Mouse (Mus musculus) natural killer cell, adult 2 months (primary cell): Measurements from ENCODE around the gene Gm973.
A peak's percentile ranks its signal among the peaks of the same experiment; 100 is the strongest.

Source experiments
- DNase-seq, 2 experiments: peaks; one replicate each; pipeline ENCODE4 v3.0.0; 2022; ENCODE audit warnings: low spot score in 2 of 2

Gene Gm973

DNA sequence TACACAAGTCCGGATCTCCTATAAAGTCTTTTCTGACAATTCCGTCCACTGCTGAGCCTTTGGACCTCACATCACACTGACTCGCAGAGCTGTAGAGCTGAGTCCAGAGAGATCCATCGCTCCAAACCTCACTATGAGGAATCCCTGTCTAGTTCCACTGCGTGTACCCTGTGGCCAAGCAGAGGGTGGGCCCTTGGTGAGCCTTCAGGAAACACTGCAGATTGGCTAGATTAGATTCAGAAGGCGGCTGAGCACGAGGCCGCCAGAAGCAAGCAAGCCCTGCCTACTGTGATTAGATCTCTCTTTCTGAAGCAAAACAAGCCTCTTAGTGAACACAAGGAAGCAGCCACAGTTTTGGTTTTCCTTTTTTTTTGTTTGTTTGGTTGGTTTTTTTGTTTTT is 27.8 kb downstream of the Gm973 start:
- DNase-seq = no peak

- no peak for DNase-seq
Measured at GRCm38 (mm10) chr1:59548486-59548885, 32.4 kb downstream of the Gm973 start.

GRCm38 (mm10) chr1:59549036-59549675 is 33.1 kb downstream of the Gm973 start:
- no peak for DNase-seq

- DNase-seq = no peak
Measured at GRCm38 (mm10) chr1:59550227-59550626, 34.2 kb downstream of the Gm973 start.

GRCm38 (mm10) chr1:59550996-59551395 is 34.9 kb downstream of the Gm973 start:
- no peak for DNase-seq

GRCm38 (mm10) chr1:59553708-59554107 is 37.6 kb downstream of the Gm973 start:
- no peak for DNase-seq

- DNase-seq = no peak
Measured at GRCm38 (mm10) chr1:59563581-59563980, 47.5 kb downstream of the Gm973 start.

- DNase-seq = no peak
Measured at GRCm38 (mm10) chr1:59565804-59566203, 49.7 kb downstream of the Gm973 start.

DNA sequence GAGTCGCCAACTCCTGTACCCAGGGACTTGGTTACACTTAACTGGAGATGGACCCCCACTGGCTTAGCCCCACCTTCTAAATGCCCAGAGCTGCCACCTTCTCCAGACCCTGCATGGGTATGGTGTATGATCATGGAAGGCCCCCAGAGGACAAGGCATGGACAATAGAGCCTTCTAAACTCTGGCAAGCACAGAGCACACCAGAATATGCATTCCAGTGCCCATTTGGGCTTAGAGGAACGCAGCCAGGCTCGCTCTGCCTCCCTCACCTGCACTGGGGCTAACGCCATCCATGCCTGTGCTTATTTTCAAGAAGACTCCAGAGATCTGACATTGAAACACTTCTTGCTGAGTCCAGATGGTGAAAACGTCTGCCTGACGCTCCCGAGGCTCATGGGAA is 50.2 kb downstream of the Gm973 start:
- no peak for DNase-seq

DNA sequence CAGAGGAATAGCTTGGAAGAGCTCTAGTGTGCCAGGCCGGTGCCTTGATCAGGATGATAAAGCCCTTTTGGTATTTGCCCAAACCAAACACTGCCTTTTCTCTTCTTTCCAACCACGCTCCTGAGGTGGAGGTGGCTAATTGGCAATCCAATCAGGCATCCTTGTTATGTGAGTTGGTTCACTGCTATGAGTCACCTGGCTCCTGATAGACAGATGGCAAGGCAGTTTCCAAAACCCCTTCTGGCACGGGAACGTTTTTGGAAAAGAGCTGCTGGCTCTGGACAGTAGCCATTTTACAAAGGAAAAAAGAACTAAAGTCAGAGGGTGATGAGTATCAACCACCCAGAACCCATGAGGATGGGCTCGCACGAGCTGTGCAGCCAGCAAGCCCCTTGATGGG is 50.9 kb downstream of the Gm973 start:
- no peak for DNase-seq

DNA sequence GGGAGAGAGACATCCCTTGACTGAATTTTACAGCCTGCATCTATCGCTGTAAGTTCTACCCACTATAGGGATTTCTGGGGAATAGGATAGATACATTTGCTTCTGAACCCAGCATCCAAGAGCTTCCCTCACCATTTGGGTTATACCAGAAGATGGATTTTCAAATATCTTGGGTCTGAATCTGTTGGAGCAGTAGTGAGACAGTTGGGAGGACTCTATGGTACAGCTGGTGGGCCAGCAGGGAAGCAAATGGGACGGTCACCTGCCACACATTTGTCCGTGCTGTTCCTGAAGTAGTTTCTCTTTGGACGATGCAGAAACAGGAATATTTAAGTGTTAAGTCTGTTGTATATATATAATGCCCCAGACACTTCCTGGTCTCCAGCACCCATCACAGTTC is 51.5 kb downstream of the Gm973 start:
- no peak for DNase-seq

DNA sequence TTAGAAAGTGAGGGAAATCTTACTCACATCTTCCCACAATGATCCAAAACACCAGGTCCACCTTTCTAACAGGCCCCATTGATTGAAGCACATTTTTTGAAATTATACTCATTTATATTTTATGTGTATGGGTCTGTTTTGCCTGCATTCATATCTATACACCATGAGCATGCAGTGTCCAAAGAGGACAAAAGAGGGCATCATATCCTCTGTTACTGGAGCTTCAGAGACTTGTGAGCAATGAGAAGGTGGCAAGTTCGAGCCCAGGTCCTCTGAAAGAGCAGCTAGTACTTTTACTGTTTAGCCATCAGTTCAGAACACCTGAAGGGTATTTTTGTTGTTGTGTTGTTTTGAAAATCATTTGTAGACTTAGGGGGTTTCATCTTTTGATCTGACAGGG is 52.2 kb downstream of the Gm973 start:
- no peak for DNase-seq

- no peak for DNase-seq
Measured at GRCm38 (mm10) chr1:59569301-59569700, 53.2 kb downstream of the Gm973 start.

GRCm38 (mm10) chr1:59570767-59571166 is 54.7 kb downstream of the Gm973 start:
- no peak for DNase-seq

GRCm38 (mm10) chr1:59571502-59571901 is 55.4 kb downstream of the Gm973 start:
- DNase-seq = no peak

GRCm38 (mm10) chr1:59573843-59574242 is 57.8 kb downstream of the Gm973 start:
- DNase-seq = no peak

DNA sequence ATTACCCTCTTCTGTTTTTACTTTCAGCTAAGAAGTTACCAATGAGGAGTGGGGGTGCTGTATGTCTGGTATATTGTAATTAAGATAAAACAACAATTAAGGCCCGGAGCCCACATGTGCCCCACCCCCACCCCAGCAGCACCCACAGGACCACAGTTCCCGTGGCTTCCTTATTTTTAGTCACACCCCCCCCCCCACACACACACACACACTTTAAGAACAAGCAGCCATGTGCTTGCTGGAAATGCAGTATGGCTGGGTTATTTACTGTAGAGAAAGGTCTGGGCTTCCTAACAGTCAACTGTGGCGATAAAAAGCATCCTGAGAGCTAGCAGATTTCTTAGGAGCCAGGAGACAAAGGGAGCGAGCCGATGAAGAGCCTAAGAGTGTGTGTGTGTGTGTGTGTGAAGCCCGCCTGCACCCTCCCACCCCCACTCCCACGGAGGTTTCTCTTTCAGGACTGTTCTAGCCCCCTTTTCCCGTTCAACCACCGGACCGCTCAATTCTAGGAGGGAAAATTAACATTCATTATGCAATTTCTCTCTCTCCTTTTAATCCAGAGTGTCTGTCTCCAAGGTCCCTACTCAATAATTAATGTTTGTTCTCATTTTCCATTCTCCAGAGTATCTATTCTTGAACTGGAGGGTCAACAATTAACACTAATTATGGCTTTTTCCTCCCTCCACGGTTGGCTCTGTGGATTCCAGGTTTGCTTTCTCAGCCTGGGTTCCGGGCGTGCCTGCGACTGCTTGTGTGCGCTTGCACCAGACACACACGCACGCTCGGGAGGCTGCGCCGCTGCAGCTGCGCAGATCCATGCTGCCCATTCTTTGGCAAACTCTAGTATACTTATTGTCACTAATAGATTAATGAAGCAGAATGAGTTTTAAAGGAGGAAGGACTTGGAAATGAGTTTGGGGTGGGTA is 58.5 kb downstream of the Gm973 start:
- no peak for DNase-seq

DNA sequence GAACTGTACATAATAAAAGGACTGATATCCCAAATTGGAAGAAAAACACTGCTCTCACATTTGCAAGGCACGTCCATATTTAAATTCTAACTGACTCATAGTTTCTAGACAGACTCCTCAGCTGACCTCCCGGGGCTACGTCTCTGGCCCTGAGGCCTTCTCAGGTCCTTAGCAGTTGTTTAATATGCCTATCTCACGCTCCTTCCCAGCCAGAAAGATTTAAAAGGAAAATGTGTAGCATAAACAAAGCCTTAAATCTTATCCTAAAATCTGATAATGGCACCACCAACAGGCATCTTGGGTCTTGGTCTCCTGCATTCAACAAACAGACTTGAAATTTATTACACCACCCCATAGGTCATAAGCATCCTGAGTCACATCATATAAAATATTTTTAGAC is 62.7 kb downstream of the Gm973 start:
- no peak for DNase-seq

- no peak for DNase-seq
Measured at GRCm38 (mm10) chr1:59579327-59579726, 63.3 kb downstream of the Gm973 start.

DNA sequence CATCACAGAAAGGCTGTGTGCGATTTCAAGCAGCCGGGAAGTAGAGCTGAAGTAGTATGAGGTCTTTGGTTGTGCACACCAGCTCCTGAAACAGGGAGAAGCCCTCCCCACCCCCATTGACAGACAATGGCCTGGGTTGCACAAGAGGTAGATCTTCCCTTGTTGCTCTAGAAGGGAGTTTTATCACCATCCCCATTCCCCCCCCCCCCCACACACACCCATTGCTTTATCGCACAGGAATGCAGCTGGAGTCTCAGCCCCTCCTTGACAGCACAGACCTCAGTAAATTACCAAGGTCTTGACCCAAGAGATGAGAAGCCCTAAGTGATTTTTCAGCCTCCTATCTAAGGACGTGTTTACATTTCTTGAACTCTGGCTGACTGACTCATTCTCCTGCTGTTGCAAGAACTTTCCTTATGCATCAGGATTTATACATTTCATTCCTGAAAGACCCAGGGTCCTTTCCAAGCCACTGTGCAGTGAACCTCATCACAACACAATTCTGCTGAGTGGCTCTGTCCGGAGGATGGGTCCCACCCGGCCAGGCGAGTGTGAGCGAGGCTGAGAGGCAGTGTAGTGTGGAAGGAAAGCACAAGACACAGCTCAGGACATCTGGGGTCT is 64.2 kb downstream of the Gm973 start:
- no peak for DNase-seq

GRCm38 (mm10) chr1:59580880-59581279 is 64.8 kb downstream of the Gm973 start:
- DNase-seq = no peak

- DNase-seq = peak; percentile 42 to 56
Measured at GRCm38 (mm10) chr1:59584656-59585410, 68.8 kb downstream of the Gm973 start.
